Mouse (Mus musculus) hindbrain, embryonic 10.5 days (tissue): ENCODE results near the gene Vmn1r201. TPM values are rescaled to one million over a fixed set of nuclear protein-coding genes. Genes with fewer than 3 reads are reported as not detected.

ENCODE experiments used
- DNase-seq: peaks from one replicate; pipeline ENCODE4 v3.0.0-alpha.2; 2017; ENCODE audit warnings: low spot score
- H3K27ac ChIP-seq: fragments of 300-500 bp; sonication (generic); 2 replicates; pipeline ENCODE4 v1.5.1; 2016; ENCODE audit warnings: mild to moderate bottlenecking, moderate library complexity
- H3K27me3 ChIP-seq: fragments of 300-500 bp; sonication (generic); 2 replicates; pipeline ENCODE4 v1.6.1; 2016; ENCODE audit warnings: mild to moderate bottlenecking; ENCODE audit not compliant: poor library complexity, insufficient read depth, severe bottlenecking
- H3K36me3 ChIP-seq: fragments of 300-500 bp; sonication (generic); 2 replicates; pipeline ENCODE4 v1.6.1; 2016; ENCODE audit warnings: mild to moderate bottlenecking, moderate library complexity
- H3K4me1 ChIP-seq: fragments of 300-500 bp; sonication (generic); replicated peaks from 2 replicates; pipeline ENCODE4 v1.6.1; 2016; ENCODE audit warnings: mild to moderate bottlenecking
- H3K4me3 ChIP-seq: fragments of 300-500 bp; sonication (generic); 2 replicates; pipeline ENCODE4 v1.5.1; 2016; ENCODE audit warnings: mild to moderate bottlenecking, moderate library complexity
- H3K9me3 ChIP-seq: fragments of 300-500 bp; sonication (generic); 2 replicates; pipeline ENCODE4 v1.6.1; 2016; ENCODE audit warnings: mild to moderate bottlenecking, moderate library complexity
- WGBS: fragments of 180-500 bp; shearing (Covaris S2); methylation state at CpG from one replicate; pipeline ENCODE4 v1.1.7; 2016; 5-methylcytosine and 5-hydroxymethylcytosine counted together
- polyA plus RNA-seq: library from polyadenylated mRNA; unstranded; fragments of >200 nt; fragmentation: Nextera tagmentation; extraction: Ambion mirVana; gene quantifications from 2 replicates; pipeline ENCODE4 v1.2.1, GENCODE M21; 2016

The Vmn1r201 gene
- polyA plus RNA-seq: not detected in 2 replicates

- Histone ChIP-seq H3K4me1 (no peaks in the 10 kb centered on the region), H3K36me3 (no peaks in the 10 kb centered on the region), H3K27me3 (no peaks in the 10 kb centered on the region), H3K9me3 (no peaks in the 10 kb centered on the region), H3K4me3 (no peak within 1 kb of the TSS), H3K27ac (no peak within 1 kb of the TSS)
- 77% methylated on average over 1 of the region's 1 CpGs for WGBS
- no peak for DNase-seq
Observed at GRCm38 (mm10) chr13:22471623-22472022, at the start of gene Vmn1r201. Gene Vmn1r201, plus strand, starts transcription at chr13:22471923.

GRCm38 (mm10) chr13:22455145-22455544 is 16.6 kb upstream of the Vmn1r201 start:
- no peaks in the 10 kb centered on the region for H3K9me3 ChIP-seq
- H3K36me3 ChIP-seq: no peaks in the 10 kb centered on the region
- no peaks in the 10 kb centered on the region for H3K4me1 ChIP-seq
- H3K4me3 ChIP-seq: no peak overlapping the region
- no peak for DNase-seq
- H3K27ac ChIP-seq: no peak overlapping the region
- no peaks in the 10 kb centered on the region for H3K27me3 ChIP-seq

- no peaks in the 10 kb centered on the region for H3K36me3 ChIP-seq
- no peaks in the 10 kb centered on the region for H3K9me3 ChIP-seq
- H3K4me1 ChIP-seq: no peaks in the 10 kb centered on the region
- H3K27me3 ChIP-seq: no peaks in the 10 kb centered on the region
- no peak overlapping the region for H3K27ac ChIP-seq
- 66% methylated on average over 3 of the region's 3 CpGs for WGBS
- no peak overlapping the region for H3K4me3 ChIP-seq
- no peak for DNase-seq
Observed at GRCm38 (mm10) chr13:22502431-22502830, 30.7 kb downstream of the Vmn1r201 start.

- Histone ChIP-seq H3K4me1 (no peaks in the 10 kb centered on the region), H3K27me3 (no peaks in the 10 kb centered on the region), H3K36me3 (no peaks in the 10 kb centered on the region), H3K9me3 (no peaks in the 10 kb centered on the region), H3K27ac (no peak within 1 kb of the TSS), H3K4me3 (no peak within 1 kb of the TSS)
- DNase-seq: no peak
Observed at GRCm38 (mm10) chr13:22505281-22505680, 33.6 kb downstream of the Vmn1r201 start, which contains the start of gene Vmn1r202. Gene Vmn1r202, minus strand, starts transcription at chr13:22505381.

- no peaks in the 10 kb centered on the region for H3K4me1 ChIP-seq
- DNase-seq: no peak
- no peaks in the 10 kb centered on the region for H3K9me3 ChIP-seq
- no peak within 1 kb of the TSS for H3K27ac ChIP-seq
- H3K4me3 ChIP-seq: no peak within 1 kb of the TSS
- no peaks in the 10 kb centered on the region for H3K27me3 ChIP-seq
- H3K36me3 ChIP-seq: no peaks in the 10 kb centered on the region
Observed at GRCm38 (mm10) chr13:22517814-22518213, 46.1 kb downstream of the Vmn1r201 start, which contains the start of gene Vmn1r203. Gene Vmn1r203, plus strand, starts transcription at chr13:22518114.

Other genes starting within 250 kb of the Vmn1r201 start
- gene Vmn1r193, start 248.8 kb upstream of the Vmn1r201 start, polyA plus RNA-seq: not detected in 2 replicates
- not detected in 2 replicates for gene Vmn1r194, start 227.7 kb upstream of the Vmn1r201 start, polyA plus RNA-seq
- not detected in 2 replicates for gene Vmn1r195, start 201.4 kb upstream of the Vmn1r201 start, polyA plus RNA-seq
- not detected in 2 replicates for gene Vmn1r196, start 182.0 kb upstream of the Vmn1r201 start, polyA plus RNA-seq
- not detected in 2 replicates for gene Vmn1r197, start 147.3 kb upstream of the Vmn1r201 start, polyA plus RNA-seq
- not detected in 2 replicates for gene Vmn1r198, start 121.6 kb upstream of the Vmn1r201 start, polyA plus RNA-seq
- gene Vmn1r199, start 92.1 kb upstream of the Vmn1r201 start, polyA plus RNA-seq: not detected in 2 replicates
- gene Vmn1r200, start 81.5 kb upstream of the Vmn1r201 start, polyA plus RNA-seq: not detected in 2 replicates
- 0.02 TPM in 1 of 2 replicates, not detected in the other for gene Vmn1r202, start 33.5 kb downstream of the Vmn1r201 start, polyA plus RNA-seq
- gene Vmn1r203, start 46.2 kb downstream of the Vmn1r201 start, polyA plus RNA-seq: not detected in 2 replicates
- not detected in 2 replicates for gene Vmn1r204, start 81.3 kb downstream of the Vmn1r201 start, polyA plus RNA-seq
- gene Vmn1r205, start 121.1 kb downstream of the Vmn1r201 start, polyA plus RNA-seq: not detected in 2 replicates
- not detected in 2 replicates for gene Vmn1r206, start 152.3 kb downstream of the Vmn1r201 start, polyA plus RNA-seq